Mouse (Mus musculus): ENCODE data around the gene Pom121. TPM values are rescaled to one million over a fixed set of nuclear protein-coding genes. Genes with fewer than 3 reads are reported as not detected.
"Not testable (repeated sequence)": the region's sequence is repeated elsewhere in the genome, so short reads cannot be mapped to it uniquely, and the experiment has no call there.

Gene Pom121
- polyA plus RNA-seq, 1 experiment from 2014 or later: 10.9 TPM

- Histone ChIP-seq H3K27me3 (no peaks in the 10 kb centered on the region), H3K9ac (no peak overlapping the region), H3K36me3 (peaks cover 12% of the 10 kb centered on the region), H3K4me3 (no peak overlapping the region), H3K4me1 (peaks cover 12% of the 10 kb centered on the region), H3K27ac (no peak overlapping the region), H3K4me2 (no peak overlapping the region), H3K9me3 (no peaks in the 10 kb centered on the region)
- 50% methylated on average over 5 of the region's 5 CpGs for WGBS
- ATAC-seq (ENCODE audit: insufficient number of reproducible peaks, low FRiP score, low TSS enrichment, low read depth): no peak
Measured at GRCm38 (mm10) chr5:135395826-135396225, 1.5 kb upstream of the Pom121 start.

DNA sequence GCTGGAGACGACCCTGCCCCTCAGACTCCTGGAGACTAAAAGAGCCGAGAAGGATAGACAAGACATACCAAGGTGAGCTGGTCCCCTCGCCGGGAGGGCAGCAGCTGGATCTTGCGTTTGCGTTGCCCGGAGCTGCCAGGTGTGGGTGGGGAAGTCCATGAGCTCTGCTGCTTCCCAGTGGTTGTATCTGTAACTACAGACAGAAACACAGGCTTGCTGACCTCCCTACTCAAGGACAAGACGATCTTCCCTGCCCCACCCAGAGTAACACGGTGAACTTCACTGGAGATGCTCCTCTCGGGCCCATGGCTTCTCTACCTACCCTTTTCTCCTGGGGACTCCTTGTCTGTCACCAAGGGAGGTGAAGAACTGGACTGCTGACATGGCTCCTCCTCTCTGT, 10.6 kb downstream of the Pom121 start:
- ATAC-seq (ENCODE audit: insufficient number of reproducible peaks, low FRiP score, low TSS enrichment, low read depth): no peak
- Histone ChIP-seq H3K27ac (no peak overlapping the region), H3K9me3 (no peaks in the 10 kb centered on the region), H3K4me1 (no peaks in the 10 kb centered on the region), H3K4me2 (no peak overlapping the region), H3K27me3 (no peaks in the 10 kb centered on the region), H3K9ac (no peak overlapping the region), H3K4me3 (no peak overlapping the region), H3K36me3 (peaks cover 96% of the 10 kb centered on the region)
- 79% methylated on average over 10 of the region's 10 CpGs for WGBS

GRCm38 (mm10) chr5:135382746-135383145, 11.6 kb downstream of the Pom121 start:
- Histone ChIP-seq H3K4me1 (no peaks in the 10 kb centered on the region), H3K27me3 (no peaks in the 10 kb centered on the region), H3K36me3 (peaks cover 96% of the 10 kb centered on the region), H3K27ac (no peak overlapping the region), H3K9me3 (no peaks in the 10 kb centered on the region), H3K4me3 (no peak overlapping the region), H3K9ac (no peak overlapping the region), H3K4me2 (no peak overlapping the region)
- ATAC-seq (ENCODE audit: insufficient number of reproducible peaks, low FRiP score, low TSS enrichment, low read depth): 0 out of 2 replicates have a peak, but pooled peaks have one; percentile 22
- WGBS: 90% methylated on average over 7 of the region's 7 CpGs

DNA sequence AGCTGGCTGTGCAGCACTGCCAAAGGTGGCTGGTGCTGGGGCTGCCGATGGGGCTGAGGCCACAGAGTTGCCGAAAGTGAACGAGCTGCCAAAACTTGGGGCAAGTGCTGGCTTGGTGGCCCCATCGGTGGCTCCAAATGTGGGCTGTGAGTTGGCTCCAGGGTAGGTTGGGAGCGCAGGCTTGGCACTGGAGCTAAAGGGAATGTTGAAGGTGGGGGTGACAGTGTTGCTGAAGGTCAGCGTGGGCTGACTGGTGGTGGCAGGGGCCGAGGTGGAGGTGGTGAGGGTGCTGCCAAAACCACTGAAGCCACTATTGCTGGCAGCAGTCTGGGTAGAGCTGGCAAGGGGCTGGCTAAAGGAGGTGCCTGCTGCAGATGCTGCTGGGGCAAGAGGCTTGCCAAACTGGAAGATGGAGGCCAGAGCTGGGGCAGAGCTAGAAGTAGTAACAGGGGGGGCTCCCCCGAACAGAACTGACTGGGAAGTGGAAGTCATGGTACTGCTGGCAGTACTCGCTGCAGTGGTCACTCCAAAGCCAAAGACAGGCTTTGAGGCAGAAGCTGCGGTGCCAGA, 12.9 kb downstream of the Pom121 start:
- no peak overlapping the region for H3K4me2 ChIP-seq

DNA sequence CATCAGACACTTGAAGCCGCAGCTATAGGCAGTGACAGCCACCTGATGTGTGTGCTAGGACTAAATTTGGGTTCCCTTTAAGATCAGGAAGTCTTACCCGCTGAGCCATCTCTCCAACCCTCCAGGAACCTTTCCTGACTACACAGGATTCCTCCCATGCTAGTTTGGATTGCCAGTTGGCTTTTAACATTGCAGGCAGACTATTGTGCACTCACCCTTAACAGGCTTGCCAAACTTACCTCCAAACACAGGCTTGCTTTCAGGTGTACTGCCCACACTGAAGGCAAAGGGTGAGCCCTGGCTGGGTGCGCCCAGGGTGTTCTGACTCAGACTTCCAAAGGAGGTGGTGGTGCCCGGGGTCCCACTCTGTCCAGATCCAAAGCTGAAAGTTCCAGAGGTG, 13.7 kb downstream of the Pom121 start:
- no peak overlapping the region for H3K27ac ChIP-seq
- H3K9me3 ChIP-seq: no peaks in the 10 kb centered on the region
- ATAC-seq (ENCODE audit: insufficient number of reproducible peaks, low FRiP score, low TSS enrichment, low read depth): no peak
- no peaks in the 10 kb centered on the region for H3K27me3 ChIP-seq
- H3K4me1 ChIP-seq: no peaks in the 10 kb centered on the region
- H3K9ac ChIP-seq: no peak overlapping the region
- H3K4me2 ChIP-seq: no peak overlapping the region
- WGBS: 90% methylated on average over 4 of the region's 4 CpGs
- peaks cover 100% of the 10 kb centered on the region for H3K36me3 ChIP-seq
- H3K4me3 ChIP-seq: no peak overlapping the region

More for the DNA sequence above, 12.9 kb downstream of the Pom121 start:
- H3K4me1 ChIP-seq: no peaks in the 10 kb centered on the region
- H3K27ac ChIP-seq: no peak overlapping the region
- no peak overlapping the region for H3K4me3 ChIP-seq
- WGBS: 91% methylated on average over 10 of the region's 10 CpGs
- H3K36me3 ChIP-seq: peaks cover 96% of the 10 kb centered on the region
- ATAC-seq (ENCODE audit: insufficient number of reproducible peaks, low FRiP score, low TSS enrichment, low read depth): no peak
- H3K9ac ChIP-seq: no peak overlapping the region
- H3K9me3 ChIP-seq: no peaks in the 10 kb centered on the region
- H3K27me3 ChIP-seq: no peaks in the 10 kb centered on the region

DNA sequence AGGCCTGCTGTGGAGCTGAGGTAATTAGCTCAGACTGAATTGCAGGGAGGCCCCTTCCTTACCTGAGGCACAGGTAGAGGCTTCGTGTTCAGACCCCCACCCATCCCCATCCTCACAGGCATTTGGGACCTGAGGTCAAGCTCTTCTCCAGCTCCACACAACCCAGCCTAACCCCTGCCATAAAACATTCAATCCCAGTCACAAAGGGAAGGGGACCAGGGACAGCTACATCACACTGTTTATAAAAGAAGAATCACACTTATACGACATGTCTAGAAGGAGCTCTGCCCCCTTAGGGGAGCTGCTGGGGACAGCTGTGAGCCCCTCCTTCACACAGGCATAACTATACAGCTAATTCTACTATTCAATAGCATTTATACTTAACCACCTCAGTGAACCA, 18.0 kb downstream of the Pom121 start:
- no peak overlapping the region for H3K9ac ChIP-seq
- H3K36me3 ChIP-seq: peaks cover 97% of the 10 kb centered on the region
- H3K27ac ChIP-seq: no peak overlapping the region
- H3K27me3 ChIP-seq: no peaks in the 10 kb centered on the region
- no peak overlapping the region for H3K4me2 ChIP-seq
- no peak overlapping the region for H3K4me3 ChIP-seq
- H3K9me3 ChIP-seq: no peaks in the 10 kb centered on the region
- WGBS: 65% methylated on average over 2 of the region's 2 CpGs
- H3K4me1 ChIP-seq: peaks cover 11% of the 10 kb centered on the region; the same call in 1 of the 2 replicates
- no peak for ATAC-seq (ENCODE audit: insufficient number of reproducible peaks, low FRiP score, low TSS enrichment, low read depth)

DNA sequence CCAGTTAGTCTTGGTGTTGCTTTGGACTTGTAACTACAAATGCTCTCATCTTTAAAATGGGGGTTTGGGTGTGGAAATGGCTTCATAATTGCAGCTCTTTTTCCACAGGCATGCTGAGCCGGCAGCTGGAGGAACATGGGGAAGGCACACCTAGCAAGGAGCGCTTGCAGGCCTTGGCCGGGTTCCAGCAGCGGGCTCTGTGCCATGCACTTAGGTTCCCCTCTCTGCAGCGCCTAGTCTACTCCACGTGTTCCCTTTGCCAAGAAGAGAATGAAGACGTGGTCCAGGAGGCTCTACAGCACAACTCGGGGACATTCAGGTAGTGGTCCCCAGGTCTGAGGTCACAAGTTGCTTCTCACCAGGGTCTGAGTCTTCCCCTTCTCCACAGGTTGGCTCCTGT, 19.2 kb downstream of the Pom121 start:
- Histone ChIP-seq H3K36me3 (peaks cover 88% of the 10 kb centered on the region), H3K4me2 (no peak overlapping the region), H3K4me3 (no peak overlapping the region), H3K27ac (peak overlapping the region; percentile 57; the same call in 1 of the 2 replicates), H3K27me3 (no peaks in the 10 kb centered on the region), H3K4me1 (peaks cover 22% of the 10 kb centered on the region), H3K9ac (no peak overlapping the region), H3K9me3 (no peaks in the 10 kb centered on the region)
- WGBS: 34% methylated on average over 8 of the region's 8 CpGs
- ATAC-seq (ENCODE audit: insufficient number of reproducible peaks, low FRiP score, low TSS enrichment, low read depth): no peak

GRCm38 (mm10) chr5:135373601-135374000, 20.7 kb downstream of the Pom121 start:
- H3K27me3 ChIP-seq: no peaks in the 10 kb centered on the region
- H3K9ac ChIP-seq: no peak overlapping the region
- H3K9me3 ChIP-seq: no peaks in the 10 kb centered on the region
- H3K36me3 ChIP-seq: peaks cover 73% of the 10 kb centered on the region
- 96% methylated on average over 5 of the region's 5 CpGs for WGBS
- H3K27ac ChIP-seq: no peak overlapping the region
- no peak for ATAC-seq (ENCODE audit: insufficient number of reproducible peaks, low FRiP score, low TSS enrichment, low read depth)
- no peak overlapping the region for H3K4me2 ChIP-seq
- H3K4me1 ChIP-seq: peaks cover 27% of the 10 kb centered on the region
- no peak overlapping the region for H3K4me3 ChIP-seq

GRCm38 (mm10) chr5:135371195-135371594, 23.2 kb downstream of the Pom121 start:
- Histone ChIP-seq H3K4me2 (no peak overlapping the region), H3K9ac (no peak overlapping the region), H3K27ac (no peak overlapping the region), H3K4me1 (peaks cover 27% of the 10 kb centered on the region), H3K4me3 (peak overlapping the region; percentile 73; the same call in 1 of the 2 replicates), H3K36me3 (peaks cover 49% of the 10 kb centered on the region), H3K27me3 (no peaks in the 10 kb centered on the region), H3K9me3 (no peaks in the 10 kb centered on the region)
- WGBS: 92% methylated on average over 13 of the region's 13 CpGs
- ATAC-seq (ENCODE audit: insufficient number of reproducible peaks, low FRiP score, low TSS enrichment, low read depth): no peak

DNA sequence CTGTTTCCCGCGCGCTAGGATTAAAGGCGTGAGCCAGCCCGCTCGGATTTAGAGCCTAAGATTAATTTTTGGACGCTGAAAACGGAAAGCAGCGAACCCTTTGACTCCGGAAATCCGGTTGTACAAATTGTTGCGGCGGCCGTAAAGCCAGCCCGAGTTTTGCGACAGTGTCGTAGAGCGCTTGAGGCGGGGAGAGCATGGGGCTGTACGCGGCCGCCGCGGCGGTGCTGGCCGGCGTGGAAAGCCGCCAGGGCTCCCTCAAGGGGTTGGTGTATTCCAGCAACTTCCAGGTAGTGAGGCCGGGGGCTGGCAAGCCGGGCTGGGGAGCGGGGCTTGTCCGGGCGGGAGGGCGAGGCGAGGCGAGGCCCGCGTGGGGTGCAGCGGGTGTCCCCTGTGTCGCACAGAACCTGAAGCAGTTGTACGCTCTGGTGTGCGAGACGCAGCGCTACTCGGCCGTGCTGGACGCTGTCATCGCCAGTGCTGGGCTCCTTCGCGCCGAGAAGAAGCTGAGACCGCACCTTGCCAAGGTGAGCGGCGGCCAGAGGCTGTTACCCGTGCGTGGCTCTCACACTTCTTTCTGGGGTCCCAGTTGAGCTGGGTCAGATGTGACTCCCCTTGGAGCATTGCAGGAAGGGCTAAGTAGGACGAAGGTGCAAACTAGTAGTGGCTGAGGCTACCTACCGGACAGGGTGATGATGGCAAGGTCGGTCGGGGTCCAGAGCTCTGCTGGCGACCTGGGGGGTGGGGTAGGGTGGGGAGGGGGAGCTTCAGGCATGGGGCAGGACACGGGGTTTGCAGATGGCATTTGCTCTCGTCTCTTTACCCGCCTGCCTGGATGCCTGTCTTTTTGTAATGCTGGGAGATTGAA, 24.3 kb downstream of the Pom121 start, which contains the start of gene Nsun5:
Gene Nsun5, plus strand, starts transcription at position 167 of the 868 bp plus-strand sequence.
- Histone ChIP-seq H3K27ac (peak within 1 kb of the TSS; percentile 87), H3K4me3 (peak within 1 kb of the TSS; percentile 73), H3K9ac (peak within 1 kb of the TSS; percentile 82), H3K9me3 (no peaks in the 10 kb centered on the region), H3K4me2 (peak within 1 kb of the TSS; percentile 74), H3K36me3 (peaks cover 37% of the 10 kb centered on the region), H3K4me1 (peaks cover 21% of the 10 kb centered on the region), H3K27me3 (no peaks in the 10 kb centered on the region)
- WGBS: under 1% methylated on average over 64 of the region's 64 CpGs
- ATAC-seq (ENCODE audit: insufficient number of reproducible peaks, low FRiP score, low TSS enrichment, low read depth): peak; percentile 59

DNA sequence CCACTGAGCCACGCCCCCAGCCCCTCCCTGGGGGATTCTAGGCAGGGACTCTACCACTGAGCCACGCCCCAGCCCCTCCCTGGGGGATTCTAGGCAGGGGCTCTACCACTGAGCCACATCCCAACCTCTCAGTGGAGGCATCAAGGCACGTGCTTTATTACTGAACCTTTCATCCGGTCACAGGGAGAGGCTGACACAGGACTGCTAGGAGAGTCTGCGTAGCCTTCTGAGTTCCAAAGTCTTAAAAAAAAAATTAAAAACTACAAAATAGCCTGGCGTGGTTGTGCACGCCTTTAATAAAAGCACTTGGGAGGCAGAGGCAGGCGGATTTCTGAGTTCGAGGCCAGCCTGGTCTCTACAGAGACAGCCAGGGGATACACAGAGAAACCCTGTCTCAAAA, 25.1 kb downstream of the Pom121 start:
- H3K4me2 ChIP-seq: peak overlapping the region; percentile 74
- H3K4me3 ChIP-seq: peak overlapping the region; percentile 73
- not testable (repeated sequence) for H3K9me3 ChIP-seq; ATAC-seq (ENCODE audit: insufficient number of reproducible peaks, low FRiP score, low TSS enrichment, low read depth); H3K27me3 ChIP-seq
- peaks cover 16% of the 10 kb centered on the region for H3K4me1 ChIP-seq
- WGBS: 60% methylated on average over 9 of the region's 9 CpGs
- peak overlapping the region; percentile 82; the same call in 1 of the 2 replicates for H3K9ac ChIP-seq
- H3K27ac ChIP-seq: peak overlapping the region; percentile 87; the same call in 1 of the 2 replicates
- H3K36me3 ChIP-seq: peaks cover 29% of the 10 kb centered on the region

GRCm38 (mm10) chr5:135368312-135368711, 26.0 kb downstream of the Pom121 start:
- Histone ChIP-seq H3K27ac (no peak overlapping the region), H3K27me3 (peaks cover 4% of the 10 kb centered on the region; the same call in 1 of the 2 replicates), H3K4me3 (no peak overlapping the region), H3K36me3 (peaks cover 20% of the 10 kb centered on the region), H3K9me3 (no peaks in the 10 kb centered on the region), H3K4me2 (no peak overlapping the region), H3K4me1 (peaks cover 16% of the 10 kb centered on the region), H3K9ac (no peak overlapping the region)
- ATAC-seq (ENCODE audit: insufficient number of reproducible peaks, low FRiP score, low TSS enrichment, low read depth): no peak
- 81% methylated on average over 6 of the region's 6 CpGs for WGBS

All from limb, embryonic 15.5 days (tissue).